Mouse (Mus musculus): Measurements from ENCODE around the gene Gm11634. TPM values are rescaled to one million over a fixed set of nuclear protein-coding genes. Genes with fewer than 3 reads are reported as not detected.
"Not testable (repeated sequence)": the region's sequence is repeated elsewhere in the genome, so short reads cannot be mapped to it uniquely, and the experiment has no call there.

Gene Gm11634
- total and polyA plus RNA-seq, 3 experiments: not detected

GRCm38 (mm10) chr11:101627857-101628559, 29.0 kb upstream of the Gm11634 start:
- peak; percentile 88 to 92 for DNase-seq
- Histone ChIP-seq H3K4me3 (peak overlapping the region; percentile 66), H3K36me3 (ENCODE audit: control insufficient read depth, insufficient read depth, low read length) (no peaks in the 10 kb centered on the region), H3K27ac (peak overlapping the region; percentile 91), H3K27me3 (ENCODE audit: control insufficient read depth, insufficient read depth, low read length) (no peaks in the 10 kb centered on the region), H3K9ac (ENCODE audit: low read depth, low read length) (peak overlapping the region; percentile 92), H3K4me1 (ENCODE audit: control insufficient read depth, insufficient read depth, low read length) (no peaks in the 10 kb centered on the region), H3K79me2 (replicated peaks; ENCODE audit: control insufficient read depth, insufficient read depth, low read length) (no peaks in the 10 kb centered on the region)
- WGBS: under 1% methylated on average over 33 of the region's 33 CpGs
- TF ChIP-seq CTCF (IDR thresholded peaks at IDR 0.05) (no peak), POLR2A (IDR thresholded peaks at IDR 0.05; ENCODE audit: insufficient read depth, low read depth, low read length) (peak; percentile 19; the same call in 1 of the 2 replicates), EP300 (IDR thresholded peaks at IDR 0.05; ENCODE audit: insufficient read depth, low read depth, low read length) (no peak)
- intact Hi-C loops (cut with DNase I): loop anchor here (2.0 kb wide), 1 partner anchor 75 kb away; the partner anchor contains the start of gene Nbr1

DNA sequence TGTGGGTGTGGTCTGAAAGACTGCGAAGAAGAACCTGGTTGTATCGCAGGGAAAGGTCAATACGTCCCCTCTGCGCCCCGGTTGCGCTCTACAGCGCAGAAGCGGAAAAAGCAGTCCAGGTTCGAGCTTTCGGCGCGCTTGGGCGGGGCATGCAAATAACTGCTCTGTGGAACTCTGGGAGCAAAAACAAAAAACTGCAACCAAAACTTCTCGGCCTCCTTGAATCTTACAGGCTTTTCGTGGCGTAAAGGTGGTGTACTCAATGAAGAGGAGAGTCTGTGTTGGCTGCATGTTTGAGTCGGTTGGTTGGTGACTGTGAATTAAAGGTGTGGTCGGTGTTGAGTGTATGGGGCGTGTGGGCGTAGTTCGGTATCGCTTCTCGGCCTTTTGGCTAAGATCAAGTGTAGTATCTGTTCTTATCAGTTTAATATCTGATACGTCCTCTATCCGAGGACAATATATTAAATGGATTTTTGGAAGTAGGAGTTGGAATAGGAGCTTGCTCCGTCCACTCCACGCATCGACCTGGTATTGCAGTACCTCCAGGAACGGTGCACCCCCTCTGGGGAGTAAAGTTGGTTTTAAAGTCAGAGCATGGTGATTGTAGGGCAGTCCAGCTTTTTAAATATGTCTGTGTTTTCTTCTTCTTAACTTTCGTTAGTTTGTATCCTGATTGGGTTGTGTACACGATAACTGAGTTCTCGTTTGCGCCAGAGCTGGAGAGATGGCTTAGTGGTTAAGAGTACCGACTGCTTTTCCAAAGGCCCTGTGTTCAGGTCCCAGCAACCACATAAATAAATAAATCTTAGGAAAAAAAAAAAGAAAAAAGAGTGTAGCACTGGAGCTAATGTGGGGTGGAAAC, 28.2 kb upstream of the Gm11634 start, which contains the start of gene Rdm1:
TSS of gene Rdm1 (plus strand) at position 201 of the 862 bp plus-strand sequence.
- Histone ChIP-seq H3K79me2 (replicated peaks; ENCODE audit: control insufficient read depth, insufficient read depth, low read length) (no peaks in the 10 kb centered on the region), H3K27me3 (ENCODE audit: control insufficient read depth, insufficient read depth, low read length) (no peaks in the 10 kb centered on the region), H3K36me3 (ENCODE audit: control insufficient read depth, insufficient read depth, low read length) (no peaks in the 10 kb centered on the region), H3K4me1 (ENCODE audit: control insufficient read depth, insufficient read depth, low read length) (no peaks in the 10 kb centered on the region), H3K9ac (ENCODE audit: low read depth, low read length) (peak within 1 kb of the TSS; percentile 92), H3K27ac (peak within 1 kb of the TSS; percentile 91), H3K4me3 (peak within 1 kb of the TSS; percentile 66)
- under 1% methylated on average over 34 of the region's 34 CpGs for WGBS
- intact Hi-C loops (cut with DNase I): loop anchor here (2.0 kb wide), 1 partner anchor 74 kb away; the partner anchor contains the start of gene Nbr1
- TF ChIP-seq EP300 (IDR thresholded peaks at IDR 0.05; ENCODE audit: insufficient read depth, low read depth, low read length) (peak; percentile 75; the same call in 1 of the 2 replicates), POLR2A (IDR thresholded peaks at IDR 0.05; ENCODE audit: insufficient read depth, low read depth, low read length) (peak; percentile 91), CTCF (IDR thresholded peaks at IDR 0.05) (no peak)
- peak; percentile 81 to 86 for DNase-seq

DNA sequence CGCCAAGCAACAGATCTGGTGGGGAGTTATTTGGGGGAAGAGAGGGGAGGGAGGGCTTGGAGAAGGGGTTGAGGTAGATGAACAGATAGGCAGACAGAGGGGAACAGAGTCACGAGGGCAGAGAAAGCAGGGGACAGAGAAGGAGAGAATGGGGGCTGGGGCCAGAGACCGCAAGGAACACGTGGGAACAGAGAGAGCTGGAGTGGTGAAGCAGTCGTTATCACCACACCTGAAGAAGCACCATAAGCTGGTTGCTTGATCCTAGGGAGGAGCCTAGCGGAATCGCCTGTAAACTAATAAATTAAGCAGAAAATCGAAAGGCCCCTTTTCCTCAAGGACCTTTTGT, 27.6 kb upstream of the Gm11634 start:
- H3K79me2 ChIP-seq (replicated peaks; ENCODE audit: control insufficient read depth, insufficient read depth, low read length): no peaks in the 10 kb centered on the region
- H3K4me1 ChIP-seq (ENCODE audit: control insufficient read depth, insufficient read depth, low read length): no peaks in the 10 kb centered on the region
- intact Hi-C loops (cut with DNase I): loop anchor here (2.0 kb wide), 1 partner anchor 74 kb away; the partner anchor contains the start of gene Nbr1
- peak overlapping the region; percentile 35 for H3K9ac ChIP-seq (ENCODE audit: low read depth, low read length)
- no peak for DNase-seq
- TF ChIP-seq EP300 (IDR thresholded peaks at IDR 0.05; ENCODE audit: insufficient read depth, low read depth, low read length): no peak
- H3K27ac ChIP-seq: peak overlapping the region; percentile 88
- no peaks in the 10 kb centered on the region for H3K36me3 ChIP-seq (ENCODE audit: control insufficient read depth, insufficient read depth, low read length)
- H3K4me3 ChIP-seq: peak overlapping the region; percentile 56
- no peaks in the 10 kb centered on the region for H3K27me3 ChIP-seq (ENCODE audit: control insufficient read depth, insufficient read depth, low read length)
- WGBS: 6% methylated on average over 8 of the region's 8 CpGs

- 77% methylated on average over 11 of the region's 11 CpGs for WGBS
- H3K4me3 ChIP-seq; H3K27me3 ChIP-seq (ENCODE audit: control insufficient read depth, insufficient read depth, low read length); H3K79me2 ChIP-seq (replicated peaks; ENCODE audit: control insufficient read depth, insufficient read depth, low read length); H3K9ac ChIP-seq (ENCODE audit: low read depth, low read length); H3K36me3 ChIP-seq (ENCODE audit: control insufficient read depth, insufficient read depth, low read length); DNase-seq; intact Hi-C loops (cut with DNase I); H3K27ac ChIP-seq; H3K4me1 ChIP-seq (ENCODE audit: control insufficient read depth, insufficient read depth, low read length): not testable (repeated sequence)
Measured at GRCm38 (mm10) chr11:101620022-101620655, 21.1 kb upstream of the Gm11634 start.

- no peaks in the 10 kb centered on the region for H3K79me2 ChIP-seq (replicated peaks; ENCODE audit: control insufficient read depth, insufficient read depth, low read length)
- intact Hi-C loops (cut with DNase I): no loop called here
- no peak overlapping the region for H3K4me3 ChIP-seq
- DNase-seq: no peak
- no peaks in the 10 kb centered on the region for H3K4me1 ChIP-seq (ENCODE audit: control insufficient read depth, insufficient read depth, low read length)
- no peaks in the 10 kb centered on the region for H3K36me3 ChIP-seq (ENCODE audit: control insufficient read depth, insufficient read depth, low read length)
- H3K27ac ChIP-seq: no peak overlapping the region
- H3K9ac ChIP-seq (ENCODE audit: low read depth, low read length): no peak overlapping the region
- TF ChIP-seq EP300 (IDR thresholded peaks at IDR 0.05; ENCODE audit: insufficient read depth, low read depth, low read length) (no peak), POLR2A (IDR thresholded peaks at IDR 0.05; ENCODE audit: insufficient read depth, low read depth, low read length) (no peak), CTCF (IDR thresholded peaks at IDR 0.05) (no peak)
- H3K27me3 ChIP-seq (ENCODE audit: control insufficient read depth, insufficient read depth, low read length): 0 out of 2 replicates have a peak, but pooled peaks cover 3% of the 10 kb centered on the region
- 84% methylated on average over 3 of the region's 3 CpGs for WGBS
Measured at GRCm38 (mm10) chr11:101618596-101618995, 19.5 kb upstream of the Gm11634 start.
